Mouse (Mus musculus): Measurements from ENCODE around the gene C330021F23Rik. TPM values are rescaled to one million over a fixed set of nuclear protein-coding genes. Genes with fewer than 3 reads are reported as not detected.

Gene C330021F23Rik
- polyA plus RNA-seq, 1 experiment from 2014 or later, result 0.29 TPM

GRCm38 (mm10) chr8:3586452-3586851, 18.7 kb downstream of the C330021F23Rik start:
- Histone ChIP-seq H3K4me2 (ENCODE audit: low read length) (no peak overlapping the region), H3K36me3 (ENCODE audit: control insufficient read depth, insufficient read depth) (no peaks in the 10 kb centered on the region), H3K9ac (replicated peaks; ENCODE audit: low read depth, low read length) (no peak overlapping the region), H3K4me1 (replicated peaks; ENCODE audit: control insufficient read depth, insufficient read depth, low read length) (peaks cover 2% of the 10 kb centered on the region; the same call in 1 of the 2 replicates), H3K27ac (ENCODE audit: low read length) (no peak overlapping the region), H3K27me3 (replicated peaks; ENCODE audit: control insufficient read depth, insufficient read depth, low read length) (no peaks in the 10 kb centered on the region), H3K9me3 (ENCODE audit: control insufficient read depth, low read length) (no peaks in the 10 kb centered on the region), H3K4me3 (replicated peaks; ENCODE audit: low read length) (no peak overlapping the region)
- 91% methylated on average over 2 of the region's 2 CpGs for WGBS
- ATAC-seq, result no peak

GRCm38 (mm10) chr8:3586993-3587390, 19.2 kb downstream of the C330021F23Rik start, which contains the start of gene Camsap3:
Camsap3 (plus strand) TSS chr8:3587293.
- peak within 1 kb of the TSS; percentile 90 for H3K9ac ChIP-seq (replicated peaks; ENCODE audit: low read depth, low read length)
- H3K36me3 ChIP-seq (ENCODE audit: control insufficient read depth, insufficient read depth), result no peaks in the 10 kb centered on the region
- H3K27me3 ChIP-seq (replicated peaks; ENCODE audit: control insufficient read depth, insufficient read depth, low read length), result no peaks in the 10 kb centered on the region
- peak within 1 kb of the TSS; percentile 79 for H3K27ac ChIP-seq (ENCODE audit: low read length)
- H3K4me2 ChIP-seq (ENCODE audit: low read length), result peak within 1 kb of the TSS; percentile 78
- no peaks in the 10 kb centered on the region for H3K9me3 ChIP-seq (ENCODE audit: control insufficient read depth, low read length)
- no peak for ATAC-seq
- peaks cover 2% of the 10 kb centered on the region; the same call in 1 of the 2 replicates for H3K4me1 ChIP-seq (replicated peaks; ENCODE audit: control insufficient read depth, insufficient read depth, low read length)
- WGBS, result 4% methylated on average over 7 of the region's 7 CpGs
- H3K4me3 ChIP-seq (replicated peaks; ENCODE audit: low read length), result peak within 1 kb of the TSS; percentile 94

- under 1% methylated on average over 77 of the region's 77 CpGs for WGBS
- ATAC-seq, result peak; percentile 87
- Histone ChIP-seq H3K36me3 (ENCODE audit: control insufficient read depth, insufficient read depth) (no peaks in the 10 kb centered on the region), H3K4me1 (replicated peaks; ENCODE audit: control insufficient read depth, insufficient read depth, low read length) (peaks cover 2% of the 10 kb centered on the region; the same call in 1 of the 2 replicates), H3K4me3 (replicated peaks; ENCODE audit: low read length) (peak overlapping the region; percentile 94), H3K9ac (replicated peaks; ENCODE audit: low read depth, low read length) (peak overlapping the region; percentile 90), H3K27me3 (replicated peaks; ENCODE audit: control insufficient read depth, insufficient read depth, low read length) (no peaks in the 10 kb centered on the region), H3K9me3 (ENCODE audit: control insufficient read depth, low read length) (no peaks in the 10 kb centered on the region), H3K4me2 (ENCODE audit: low read length) (peak overlapping the region; percentile 78), H3K27ac (ENCODE audit: low read length) (peak overlapping the region; percentile 79)
Observed at GRCm38 (mm10) chr8:3587391-3588257, 19.8 kb downstream of the C330021F23Rik start.

GRCm38 (mm10) chr8:3588258-3588633, 20.5 kb downstream of the C330021F23Rik start:
- Histone ChIP-seq H3K4me1 (replicated peaks; ENCODE audit: control insufficient read depth, insufficient read depth, low read length) (peaks cover 7% of the 10 kb centered on the region), H3K9me3 (ENCODE audit: control insufficient read depth, low read length) (no peaks in the 10 kb centered on the region), H3K9ac (replicated peaks; ENCODE audit: low read depth, low read length) (peak overlapping the region; percentile 90), H3K4me3 (replicated peaks; ENCODE audit: low read length) (peak overlapping the region; percentile 94), H3K4me2 (ENCODE audit: low read length) (peak overlapping the region; percentile 78), H3K36me3 (ENCODE audit: control insufficient read depth, insufficient read depth) (no peaks in the 10 kb centered on the region), H3K27me3 (replicated peaks; ENCODE audit: control insufficient read depth, insufficient read depth, low read length) (no peaks in the 10 kb centered on the region), H3K27ac (ENCODE audit: low read length) (peak overlapping the region; percentile 79)
- under 1% methylated on average over 11 of the region's 11 CpGs for WGBS
- peak; percentile 70 for ATAC-seq

GRCm38 (mm10) chr8:3593470-3593869, 25.7 kb downstream of the C330021F23Rik start:
- no peaks in the 10 kb centered on the region for H3K9me3 ChIP-seq (ENCODE audit: control insufficient read depth, low read length)
- H3K27ac ChIP-seq (ENCODE audit: low read length), result no peak overlapping the region
- ATAC-seq, result no peak
- no peak overlapping the region for H3K4me2 ChIP-seq (ENCODE audit: low read length)
- H3K4me3 ChIP-seq (replicated peaks; ENCODE audit: low read length), result no peak overlapping the region
- H3K4me1 ChIP-seq (replicated peaks; ENCODE audit: control insufficient read depth, insufficient read depth, low read length), result peaks cover 7% of the 10 kb centered on the region
- H3K27me3 ChIP-seq (replicated peaks; ENCODE audit: control insufficient read depth, insufficient read depth, low read length), result no peaks in the 10 kb centered on the region
- WGBS, result 52% methylated on average over 3 of the region's 3 CpGs
- H3K9ac ChIP-seq (replicated peaks; ENCODE audit: low read depth, low read length), result no peak overlapping the region
- no peaks in the 10 kb centered on the region for H3K36me3 ChIP-seq (ENCODE audit: control insufficient read depth, insufficient read depth)

GRCm38 (mm10) chr8:3594466-3594865, 26.7 kb downstream of the C330021F23Rik start:
- Histone ChIP-seq H3K9me3 (ENCODE audit: control insufficient read depth, low read length) (no peaks in the 10 kb centered on the region), H3K4me3 (replicated peaks; ENCODE audit: low read length) (no peak overlapping the region), H3K9ac (replicated peaks; ENCODE audit: low read depth, low read length) (no peak overlapping the region), H3K4me1 (replicated peaks; ENCODE audit: control insufficient read depth, insufficient read depth, low read length) (peaks cover 7% of the 10 kb centered on the region; the same call in 1 of the 2 replicates), H3K4me2 (ENCODE audit: low read length) (no peak overlapping the region), H3K36me3 (ENCODE audit: control insufficient read depth, insufficient read depth) (peaks cover 2% of the 10 kb centered on the region), H3K27ac (ENCODE audit: low read length) (no peak overlapping the region), H3K27me3 (replicated peaks; ENCODE audit: control insufficient read depth, insufficient read depth, low read length) (no peaks in the 10 kb centered on the region)
- WGBS, result 87% methylated on average over 2 of the region's 2 CpGs
- no peak for ATAC-seq

- 0 out of 2 replicates have a peak, but pooled peaks have one; percentile 2 for ATAC-seq
- H3K9ac ChIP-seq (replicated peaks; ENCODE audit: low read depth, low read length), result no peak overlapping the region
- H3K9me3 ChIP-seq (ENCODE audit: control insufficient read depth, low read length), result no peaks in the 10 kb centered on the region
- 76% methylated on average over 3 of the region's 3 CpGs for WGBS
- H3K4me1 ChIP-seq (replicated peaks; ENCODE audit: control insufficient read depth, insufficient read depth, low read length), result peaks cover 4% of the 10 kb centered on the region; the same call in 1 of the 2 replicates
- no peak overlapping the region for H3K27ac ChIP-seq (ENCODE audit: low read length)
- no peaks in the 10 kb centered on the region for H3K27me3 ChIP-seq (replicated peaks; ENCODE audit: control insufficient read depth, insufficient read depth, low read length)
- H3K4me3 ChIP-seq (replicated peaks; ENCODE audit: low read length), result no peak overlapping the region
- H3K36me3 ChIP-seq (ENCODE audit: control insufficient read depth, insufficient read depth), result peaks cover 19% of the 10 kb centered on the region
- no peak overlapping the region for H3K4me2 ChIP-seq (ENCODE audit: low read length)
Observed at GRCm38 (mm10) chr8:3598054-3598453, 30.3 kb downstream of the C330021F23Rik start.

- 89% methylated on average over 1 of the region's 1 CpGs for WGBS
- Histone ChIP-seq H3K27ac (ENCODE audit: low read length) (no peak overlapping the region), H3K4me3 (replicated peaks; ENCODE audit: low read length) (no peak overlapping the region), H3K4me1 (replicated peaks; ENCODE audit: control insufficient read depth, insufficient read depth, low read length) (no peaks in the 10 kb centered on the region), H3K4me2 (ENCODE audit: low read length) (no peak overlapping the region), H3K36me3 (ENCODE audit: control insufficient read depth, insufficient read depth) (peaks cover 30% of the 10 kb centered on the region), H3K9ac (replicated peaks; ENCODE audit: low read depth, low read length) (no peak overlapping the region), H3K9me3 (ENCODE audit: control insufficient read depth, low read length) (no peaks in the 10 kb centered on the region), H3K27me3 (replicated peaks; ENCODE audit: control insufficient read depth, insufficient read depth, low read length) (no peaks in the 10 kb centered on the region)
- no peak for ATAC-seq
Observed at GRCm38 (mm10) chr8:3599219-3599618, 31.4 kb downstream of the C330021F23Rik start.

- ATAC-seq, result no peak
- Histone ChIP-seq H3K4me3 (replicated peaks; ENCODE audit: low read length) (no peak overlapping the region), H3K9ac (replicated peaks; ENCODE audit: low read depth, low read length) (no peak overlapping the region), H3K4me2 (ENCODE audit: low read length) (no peak overlapping the region), H3K9me3 (ENCODE audit: control insufficient read depth, low read length) (no peaks in the 10 kb centered on the region), H3K27ac (ENCODE audit: low read length) (no peak overlapping the region), H3K36me3 (ENCODE audit: control insufficient read depth, insufficient read depth) (peaks cover 37% of the 10 kb centered on the region), H3K4me1 (replicated peaks; ENCODE audit: control insufficient read depth, insufficient read depth, low read length) (no peaks in the 10 kb centered on the region), H3K27me3 (replicated peaks; ENCODE audit: control insufficient read depth, insufficient read depth, low read length) (no peaks in the 10 kb centered on the region)
- whole genome bisulfite sequencing, result 87% methylated on average over 6 of the region's 6 CpGs
Observed at GRCm38 (mm10) chr8:3600401-3600800, 32.6 kb downstream of the C330021F23Rik start.

All from forebrain, embryonic 16.5 days (tissue).